Mouse (Mus musculus): ENCODE results near the gene Bpifb9a. TPM values are rescaled to one million over a fixed set of nuclear protein-coding genes. Genes with fewer than 3 reads are reported as not detected.
"Not testable (repeated sequence)": the region's sequence is repeated elsewhere in the genome, so short reads cannot be mapped to it uniquely, and the experiment has no call there.

Gene Bpifb9a
- total and polyA plus RNA-seq, 2 experiments from 2014 or later: not detected

DNA sequence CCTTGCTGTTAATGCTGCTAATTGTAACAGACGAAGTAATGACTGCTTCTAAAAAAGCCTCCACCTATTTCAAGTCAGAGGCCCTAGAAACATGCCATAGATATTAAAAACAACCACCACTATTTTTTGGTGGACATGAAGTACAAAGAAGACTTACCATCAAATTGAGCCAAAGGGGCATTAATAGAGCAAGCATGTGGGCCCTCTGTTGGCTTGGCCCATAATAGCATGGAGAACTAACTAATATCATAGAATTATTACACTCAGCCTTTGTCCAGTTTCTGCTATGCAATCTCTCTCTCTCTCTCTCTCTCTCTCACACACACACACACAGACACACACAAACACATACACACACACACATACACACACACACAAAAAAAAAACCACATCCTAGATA is 35.2 kb downstream of the Bpifb9a start:
- Histone ChIP-seq H3K27me3 (ENCODE audit: control insufficient read depth, insufficient read depth, low read length) (no peaks in the 10 kb centered on the region), H3K36me3 (replicated peaks; ENCODE audit: control insufficient read depth, insufficient read depth, low read length) (no peaks in the 10 kb centered on the region), H3K4me3 (ENCODE audit: low read depth, low read length) (no peak overlapping the region), H3K9me3 (replicated peaks; ENCODE audit: control insufficient read depth, low read length) (no peaks in the 10 kb centered on the region), H3K27ac (ENCODE audit: low read depth) (no peak overlapping the region), H3K4me2 (ENCODE audit: low read depth, low read length) (no peak overlapping the region), H3K9ac (replicated peaks; ENCODE audit: low read depth, low read length) (no peak overlapping the region), H3K4me1 (ENCODE audit: control insufficient read depth, insufficient read depth) (no peaks in the 10 kb centered on the region)
- 80% methylated on average over 1 of the region's 1 CpGs for WGBS
- ATAC-seq (ENCODE audit: insufficient read depth, low read depth) (no peak), DNase-seq (ENCODE audit: low spot score) (no peak)
- TF ChIP-seq EP300 (IDR thresholded peaks at IDR 0.05; ENCODE audit: low read depth) (no peak), CTCF (IDR thresholded peaks at IDR 0.05; ENCODE audit: low read depth) (peak; percentile 28; the same call in 1 of the 2 replicates)

DNA sequence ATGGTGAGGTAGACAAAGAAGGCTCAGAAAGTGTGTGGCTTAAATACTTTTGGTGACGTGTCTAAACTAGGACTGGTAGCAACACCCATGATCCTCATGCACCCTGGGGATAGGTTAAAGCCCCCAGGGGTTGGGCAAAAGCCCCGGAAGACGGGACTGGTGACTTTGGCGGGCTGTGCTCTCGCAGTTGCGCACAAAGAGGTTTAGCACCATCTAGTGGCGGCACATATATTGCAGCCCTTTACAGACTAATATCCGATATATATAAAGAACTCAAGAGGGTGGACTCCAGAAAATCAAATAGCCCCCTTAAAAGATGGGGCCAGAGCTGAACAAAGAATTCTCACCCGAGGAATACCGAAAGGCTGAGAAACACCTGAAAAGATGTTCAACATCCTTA is 37.1 kb downstream of the Bpifb9a start:
- not testable (repeated sequence) for H3K36me3 ChIP-seq (replicated peaks; ENCODE audit: control insufficient read depth, insufficient read depth, low read length); H3K27me3 ChIP-seq (ENCODE audit: control insufficient read depth, insufficient read depth, low read length); H3K4me1 ChIP-seq (ENCODE audit: control insufficient read depth, insufficient read depth); H3K27ac ChIP-seq (ENCODE audit: low read depth); H3K9me3 ChIP-seq (replicated peaks; ENCODE audit: control insufficient read depth, low read length); H3K9ac ChIP-seq (replicated peaks; ENCODE audit: low read depth, low read length); ATAC-seq (ENCODE audit: insufficient read depth, low read depth); H3K4me3 ChIP-seq (ENCODE audit: low read depth, low read length)
- DNase-seq (ENCODE audit: low spot score): peak; percentile 43
- 4% methylated on average over 10 of the region's 10 CpGs for WGBS
- 0 out of 2 replicates have a peak overlapping the region, but pooled peaks have one; percentile 23 for H3K4me2 ChIP-seq (ENCODE audit: low read depth, low read length)
- peak; percentile 58 for TF ChIP-seq CTCF (IDR thresholded peaks at IDR 0.05; ENCODE audit: low read depth)

- TF ChIP-seq EP300 (IDR thresholded peaks at IDR 0.05; ENCODE audit: low read depth): no peak
- TF ChIP-seq CTCF (IDR thresholded peaks at IDR 0.05; ENCODE audit: low read depth): peak; percentile 75
- peak; percentile 49; the same call in 1 of the 2 replicates for ATAC-seq (ENCODE audit: insufficient read depth, low read depth)
- WGBS: 39% methylated on average over 1 of the region's 1 CpGs
Observed at GRCm38 (mm10) chr2:154300496-154300895, 42.8 kb downstream of the Bpifb9a start.

DNA sequence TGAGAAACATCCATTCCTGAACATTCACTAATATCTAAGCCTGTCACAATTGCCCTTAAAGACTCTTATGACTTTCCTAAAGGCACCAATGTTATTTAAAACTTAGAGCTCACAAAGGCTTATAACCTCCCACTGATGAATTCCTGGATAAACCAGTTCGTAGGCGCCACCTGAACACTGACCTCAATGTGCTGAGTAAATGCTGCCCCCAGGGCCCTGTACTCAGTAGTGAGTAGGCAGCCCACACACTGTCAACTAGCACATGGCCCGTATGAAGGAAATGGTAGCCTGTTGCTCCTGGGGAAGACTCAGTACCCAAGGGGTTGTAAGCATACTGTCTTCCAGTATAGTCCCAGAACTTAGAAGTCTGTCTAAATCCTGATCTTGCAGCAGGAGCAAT is 44.1 kb downstream of the Bpifb9a start:
- ATAC-seq (ENCODE audit: insufficient read depth, low read depth) (no peak), DNase-seq (ENCODE audit: low spot score) (no peak)
- Histone ChIP-seq H3K36me3 (replicated peaks; ENCODE audit: control insufficient read depth, insufficient read depth, low read length) (no peaks in the 10 kb centered on the region), H3K27ac (ENCODE audit: low read depth) (no peak overlapping the region), H3K9me3 (replicated peaks; ENCODE audit: control insufficient read depth, low read length) (no peaks in the 10 kb centered on the region), H3K27me3 (ENCODE audit: control insufficient read depth, insufficient read depth, low read length) (no peaks in the 10 kb centered on the region), H3K4me1 (ENCODE audit: control insufficient read depth, insufficient read depth) (no peaks in the 10 kb centered on the region), H3K4me3 (ENCODE audit: low read depth, low read length) (no peak overlapping the region), H3K9ac (replicated peaks; ENCODE audit: low read depth, low read length) (no peak overlapping the region), H3K4me2 (ENCODE audit: low read depth, low read length) (no peak overlapping the region)
- 77% methylated on average over 3 of the region's 3 CpGs for WGBS
- TF ChIP-seq EP300 (IDR thresholded peaks at IDR 0.05; ENCODE audit: low read depth): no peak
- no peak for TF ChIP-seq CTCF (IDR thresholded peaks at IDR 0.05; ENCODE audit: low read depth)

More at GRCm38 (mm10) chr2:154300496-154300895, 42.8 kb downstream of the Bpifb9a start:
- H3K9ac ChIP-seq (replicated peaks; ENCODE audit: low read depth, low read length): no peak overlapping the region
- no peaks in the 10 kb centered on the region for H3K4me1 ChIP-seq (ENCODE audit: control insufficient read depth, insufficient read depth)
- no peaks in the 10 kb centered on the region for H3K36me3 ChIP-seq (replicated peaks; ENCODE audit: control insufficient read depth, insufficient read depth, low read length)
- no peaks in the 10 kb centered on the region for H3K9me3 ChIP-seq (replicated peaks; ENCODE audit: control insufficient read depth, low read length)
- no peak overlapping the region for H3K27ac ChIP-seq (ENCODE audit: low read depth)
- H3K4me2 ChIP-seq (ENCODE audit: low read depth, low read length): no peak overlapping the region
- H3K4me3 ChIP-seq (ENCODE audit: low read depth, low read length): no peak overlapping the region
- peak; percentile 9 for DNase-seq (ENCODE audit: low spot score)
- H3K27me3 ChIP-seq (ENCODE audit: control insufficient read depth, insufficient read depth, low read length): no peaks in the 10 kb centered on the region

GRCm38 (mm10) chr2:154304604-154305003 is 47.0 kb downstream of the Bpifb9a start:
- WGBS: 80% methylated on average over 1 of the region's 3 CpGs
- H3K27me3 ChIP-seq (ENCODE audit: control insufficient read depth, insufficient read depth, low read length); H3K4me2 ChIP-seq (ENCODE audit: low read depth, low read length); H3K9ac ChIP-seq (replicated peaks; ENCODE audit: low read depth, low read length); DNase-seq (ENCODE audit: low spot score); H3K4me1 ChIP-seq (ENCODE audit: control insufficient read depth, insufficient read depth); H3K36me3 ChIP-seq (replicated peaks; ENCODE audit: control insufficient read depth, insufficient read depth, low read length); H3K27ac ChIP-seq (ENCODE audit: low read depth); H3K9me3 ChIP-seq (replicated peaks; ENCODE audit: control insufficient read depth, low read length); H3K4me3 ChIP-seq (ENCODE audit: low read depth, low read length); ATAC-seq (ENCODE audit: insufficient read depth, low read depth): not testable (repeated sequence)

- not testable (repeated sequence) for H3K27ac ChIP-seq (ENCODE audit: low read depth); H3K4me3 ChIP-seq (ENCODE audit: low read depth, low read length); H3K36me3 ChIP-seq (replicated peaks; ENCODE audit: control insufficient read depth, insufficient read depth, low read length); DNase-seq (ENCODE audit: low spot score); ATAC-seq (ENCODE audit: insufficient read depth, low read depth); H3K4me1 ChIP-seq (ENCODE audit: control insufficient read depth, insufficient read depth); H3K27me3 ChIP-seq (ENCODE audit: control insufficient read depth, insufficient read depth, low read length); H3K9me3 ChIP-seq (replicated peaks; ENCODE audit: control insufficient read depth, low read length); H3K9ac ChIP-seq (replicated peaks; ENCODE audit: low read depth, low read length); H3K4me2 ChIP-seq (ENCODE audit: low read depth, low read length)
- 63% methylated on average over 4 of the region's 4 CpGs for WGBS
Observed at GRCm38 (mm10) chr2:154306927-154307326, 49.3 kb downstream of the Bpifb9a start, which contains the start of gene Bpifb9b. Bpifb9b (plus strand) TSS chr2:154307227.

GRCm38 (mm10) chr2:154313771-154314170 is 56.1 kb downstream of the Bpifb9a start:
- 64% methylated on average over 4 of the region's 5 CpGs for WGBS
- H3K9me3 ChIP-seq (replicated peaks; ENCODE audit: control insufficient read depth, low read length): not testable (repeated sequence)

More at GRCm38 (mm10) chr2:154313771-154314170, 56.1 kb downstream of the Bpifb9a start:
- not testable (repeated sequence) for ATAC-seq (ENCODE audit: insufficient read depth, low read depth); H3K27me3 ChIP-seq (ENCODE audit: control insufficient read depth, insufficient read depth, low read length); H3K36me3 ChIP-seq (replicated peaks; ENCODE audit: control insufficient read depth, insufficient read depth, low read length); H3K4me2 ChIP-seq (ENCODE audit: low read depth, low read length); DNase-seq (ENCODE audit: low spot score); H3K9ac ChIP-seq (replicated peaks; ENCODE audit: low read depth, low read length); H3K4me3 ChIP-seq (ENCODE audit: low read depth, low read length); H3K27ac ChIP-seq (ENCODE audit: low read depth); H3K4me1 ChIP-seq (ENCODE audit: control insufficient read depth, insufficient read depth)
